Mouse (Mus musculus): Measurements from ENCODE around the gene Kif5a. TPM values are rescaled to one million over a fixed set of nuclear protein-coding genes. Genes with fewer than 3 reads are reported as not detected.

The Kif5a gene
- polyA plus RNA-seq, 1 experiment from 2014 or later, result 7.6 TPM

DNA sequence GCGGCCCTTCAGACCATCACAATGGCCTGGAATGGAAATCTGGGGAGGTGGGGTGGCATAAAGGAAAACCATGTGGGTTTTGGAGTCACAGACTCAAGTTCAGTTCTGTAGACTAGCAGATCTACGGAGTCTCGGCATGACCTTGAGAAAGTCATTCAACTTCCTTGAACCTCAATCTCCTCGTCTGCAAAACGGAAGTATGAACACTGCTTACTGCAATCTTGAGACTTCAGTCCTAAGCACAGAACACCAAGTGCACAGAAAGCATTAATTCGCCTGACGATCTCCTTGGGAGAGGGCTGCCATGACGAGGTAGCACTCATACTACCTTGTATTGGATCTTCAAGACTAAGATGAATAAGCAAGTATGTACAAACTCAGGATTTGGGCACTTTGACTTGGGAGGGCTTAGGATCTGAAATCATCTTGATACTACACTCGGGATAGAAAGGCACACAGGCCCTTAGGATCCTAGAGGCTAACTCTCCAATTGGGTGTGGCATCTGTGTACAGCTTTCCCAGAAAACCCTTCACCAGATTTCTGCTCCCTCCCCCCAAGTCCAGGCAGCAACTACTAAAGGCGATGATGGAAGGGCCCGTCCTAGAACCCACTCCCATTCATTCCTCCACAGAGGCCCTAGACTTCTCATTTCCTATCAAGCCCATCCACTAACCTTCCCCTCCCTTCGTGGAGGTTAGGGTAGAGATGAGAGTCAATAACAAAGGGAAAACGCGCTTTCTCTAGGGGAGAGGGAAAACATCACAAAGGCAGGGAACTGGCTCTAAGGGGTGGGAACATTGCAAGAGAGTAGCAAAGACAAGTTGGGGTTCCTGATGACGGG, 1.2 kb downstream of the Kif5a start:
- Histone ChIP-seq H3K9ac (no peak overlapping the region; the same call in 1 of the 2 replicates), H3K4me2 (replicated peaks) (peak overlapping the region; percentile 90), H3K4me3 (replicated peaks) (peak overlapping the region; percentile 50), H3K9me3 (replicated peaks) (no peaks in the 10 kb centered on the region), H3K4me1 (peaks cover 15% of the 10 kb centered on the region), H3K36me3 (no peaks in the 10 kb centered on the region), H3K27ac (replicated peaks) (no peak overlapping the region), H3K27me3 (peaks cover 9% of the 10 kb centered on the region)
- WGBS, result 60% methylated on average over 15 of the region's 15 CpGs
- no peak for ATAC-seq (ENCODE audit: insufficient number of reproducible peaks, low FRiP score, low TSS enrichment, low read depth)

- no peak overlapping the region for H3K9ac ChIP-seq
- 0 out of 2 replicates have a peak, but pooled peaks cover 4% of the 10 kb centered on the region for H3K27me3 ChIP-seq
- H3K27ac ChIP-seq (replicated peaks), result no peak overlapping the region
- no peak overlapping the region for H3K4me3 ChIP-seq (replicated peaks)
- no peaks in the 10 kb centered on the region for H3K36me3 ChIP-seq
- no peak for ATAC-seq (ENCODE audit: insufficient number of reproducible peaks, low FRiP score, low TSS enrichment, low read depth)
- no peak overlapping the region for H3K4me2 ChIP-seq (replicated peaks)
- H3K4me1 ChIP-seq, result peaks cover 13% of the 10 kb centered on the region
- WGBS, result 71% methylated on average over 8 of the region's 8 CpGs
- no peaks in the 10 kb centered on the region for H3K9me3 ChIP-seq (replicated peaks)
These were observed 4.7 kb downstream of the Kif5a start for GRCm38 (mm10) chr10:127258489-127258888.

DNA sequence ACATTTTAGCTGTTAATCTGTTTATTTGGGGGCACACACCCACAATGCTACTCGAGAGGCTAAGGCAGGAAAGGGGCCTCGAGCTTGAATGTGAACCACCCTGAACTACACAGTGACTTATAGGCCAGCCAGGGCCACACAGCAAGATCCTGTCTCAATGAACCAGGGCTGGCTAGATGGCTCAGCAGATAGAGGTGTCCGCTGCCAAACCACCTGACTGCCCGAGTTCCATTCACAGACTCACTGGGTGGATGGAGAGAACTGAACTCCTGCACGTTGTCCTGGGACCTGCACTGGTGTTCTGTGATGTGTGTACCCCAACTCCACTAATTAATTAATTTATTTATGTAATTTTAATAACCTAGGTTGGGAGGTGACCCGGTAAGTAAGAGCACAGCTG, 5.4 kb downstream of the Kif5a start:
- H3K9ac ChIP-seq, result no peak overlapping the region
- WGBS, result 72% methylated on average over 6 of the region's 6 CpGs
- H3K4me3 ChIP-seq (replicated peaks), result no peak overlapping the region
- H3K27me3 ChIP-seq, result 0 out of 2 replicates have a peak, but pooled peaks cover 4% of the 10 kb centered on the region
- no peaks in the 10 kb centered on the region for H3K9me3 ChIP-seq (replicated peaks)
- no peaks in the 10 kb centered on the region for H3K36me3 ChIP-seq
- H3K27ac ChIP-seq (replicated peaks), result no peak overlapping the region
- no peak for ATAC-seq (ENCODE audit: insufficient number of reproducible peaks, low FRiP score, low TSS enrichment, low read depth)
- H3K4me2 ChIP-seq (replicated peaks), result no peak overlapping the region
- peaks cover 11% of the 10 kb centered on the region for H3K4me1 ChIP-seq

DNA sequence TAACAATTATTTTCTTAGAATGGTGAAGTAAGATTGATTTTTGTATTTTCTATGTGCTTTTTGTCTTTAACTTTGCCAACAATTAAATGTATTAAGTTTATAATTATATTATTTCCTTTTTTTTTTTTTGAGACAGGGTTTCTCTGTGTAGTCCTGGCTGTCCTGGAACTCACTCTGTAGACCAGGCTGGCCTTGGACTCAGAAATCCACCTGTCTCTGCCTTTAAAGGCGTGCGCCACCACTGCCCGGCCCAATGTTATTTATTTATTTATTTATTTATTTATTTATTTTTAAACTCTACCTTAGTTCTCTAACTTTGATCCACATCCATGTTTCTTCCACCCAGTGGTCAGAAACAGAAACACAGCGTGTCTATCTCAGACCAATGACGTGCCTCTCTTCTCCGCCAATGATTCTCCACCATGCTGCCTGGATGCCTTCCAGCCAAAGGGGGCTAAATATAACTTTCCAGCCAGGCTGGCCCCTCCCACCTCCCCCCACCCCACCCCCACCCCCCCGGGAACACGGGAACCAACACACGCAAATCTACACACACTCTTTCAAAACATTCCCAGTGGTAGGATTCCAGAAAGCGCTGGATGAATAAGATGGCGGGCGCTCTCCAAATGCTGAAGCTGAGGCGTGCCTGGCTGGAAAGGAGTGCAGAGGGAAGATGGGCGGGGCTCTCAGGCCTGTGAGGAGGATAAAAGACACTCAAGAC, 7.4 kb downstream of the Kif5a start:
- no peak for ATAC-seq (ENCODE audit: insufficient number of reproducible peaks, low FRiP score, low TSS enrichment, low read depth)
- Histone ChIP-seq H3K27me3 (no peaks in the 10 kb centered on the region), H3K4me2 (replicated peaks) (no peak overlapping the region), H3K9me3 (replicated peaks) (no peaks in the 10 kb centered on the region), H3K9ac (no peak overlapping the region), H3K36me3 (no peaks in the 10 kb centered on the region), H3K4me3 (replicated peaks) (no peak overlapping the region), H3K27ac (replicated peaks) (no peak overlapping the region), H3K4me1 (no peaks in the 10 kb centered on the region)
- 20% methylated on average over 14 of the region's 14 CpGs for WGBS

GRCm38 (mm10) chr10:127250810-127251209, 12.3 kb downstream of the Kif5a start:
- no peak for ATAC-seq (ENCODE audit: insufficient number of reproducible peaks, low FRiP score, low TSS enrichment, low read depth)
- no peaks in the 10 kb centered on the region for H3K4me1 ChIP-seq
- no peak overlapping the region for H3K9ac ChIP-seq
- no peak overlapping the region for H3K4me3 ChIP-seq (replicated peaks)
- H3K9me3 ChIP-seq (replicated peaks), result no peaks in the 10 kb centered on the region
- H3K4me2 ChIP-seq (replicated peaks), result no peak overlapping the region
- H3K36me3 ChIP-seq, result no peaks in the 10 kb centered on the region
- H3K27me3 ChIP-seq, result no peaks in the 10 kb centered on the region
- no peak overlapping the region for H3K27ac ChIP-seq (replicated peaks)
- 73% methylated on average over 5 of the region's 5 CpGs for WGBS

DNA sequence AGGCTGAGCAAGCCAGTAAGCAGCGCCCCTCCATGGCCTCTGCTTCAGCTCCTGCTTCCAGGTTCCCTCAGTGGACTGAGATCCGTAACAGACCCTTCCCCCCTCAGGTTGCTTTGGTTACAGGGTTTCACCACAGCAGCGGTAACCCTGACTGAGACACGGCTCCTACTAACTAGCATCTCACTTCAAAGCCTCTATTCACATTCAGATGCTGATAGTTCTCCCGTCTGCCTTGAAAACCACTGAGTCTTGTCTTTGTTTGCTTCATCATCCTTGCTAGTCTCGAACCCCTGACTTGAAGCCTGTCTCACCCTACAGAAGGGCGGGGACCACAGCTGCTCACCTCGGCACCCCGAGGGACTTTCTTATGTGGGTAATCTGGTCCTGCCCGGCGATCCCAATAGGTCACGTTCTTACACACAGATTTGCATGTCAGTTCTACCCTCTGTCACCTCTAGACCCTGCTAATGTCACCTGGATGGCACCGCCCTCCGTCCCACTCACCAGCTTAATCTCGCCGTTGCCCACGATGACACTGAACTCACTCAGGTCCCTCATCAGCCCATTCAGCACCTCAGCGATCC, 24.8 kb downstream of the Kif5a start:
- peaks cover 9% of the 10 kb centered on the region for H3K4me1 ChIP-seq

DNA sequence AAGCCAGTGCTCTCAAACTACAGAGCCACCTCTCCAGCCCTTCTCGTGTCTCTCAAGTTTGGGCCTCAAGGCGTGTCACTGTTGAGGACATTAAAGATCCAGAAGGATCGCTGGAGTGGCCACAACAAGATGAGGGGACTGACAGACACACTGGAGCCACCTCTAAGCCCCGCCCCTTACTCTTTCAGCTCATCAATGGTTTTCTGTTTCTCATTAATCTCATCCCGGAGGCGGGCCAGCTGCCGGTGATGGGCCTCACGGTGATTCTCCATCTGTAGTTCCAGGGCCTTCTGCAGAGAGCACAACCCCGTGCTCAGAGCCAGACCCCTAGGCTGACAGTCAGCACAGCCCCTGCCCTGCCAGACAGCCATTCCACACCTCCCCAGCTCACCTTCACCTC, 26.6 kb downstream of the Kif5a start:
- Histone ChIP-seq H3K9me3 (replicated peaks) (no peaks in the 10 kb centered on the region), H3K27ac (replicated peaks) (no peak overlapping the region), H3K27me3 (no peaks in the 10 kb centered on the region), H3K36me3 (no peaks in the 10 kb centered on the region), H3K4me2 (replicated peaks) (no peak overlapping the region), H3K4me1 (peaks cover 9% of the 10 kb centered on the region), H3K9ac (no peak overlapping the region), H3K4me3 (replicated peaks) (no peak overlapping the region)
- ATAC-seq (ENCODE audit: insufficient number of reproducible peaks, low FRiP score, low TSS enrichment, low read depth), result no peak
- 21% methylated on average over 9 of the region's 9 CpGs for WGBS

More for the DNA sequence above, 24.8 kb downstream of the Kif5a start:
- H3K27ac ChIP-seq (replicated peaks), result no peak overlapping the region
- 71% methylated on average over 18 of the region's 18 CpGs for WGBS
- ATAC-seq (ENCODE audit: insufficient number of reproducible peaks, low FRiP score, low TSS enrichment, low read depth), result no peak
- H3K27me3 ChIP-seq, result no peaks in the 10 kb centered on the region
- H3K4me2 ChIP-seq (replicated peaks), result no peak overlapping the region
- H3K4me3 ChIP-seq (replicated peaks), result no peak overlapping the region
- no peak overlapping the region for H3K9ac ChIP-seq
- H3K9me3 ChIP-seq (replicated peaks), result no peaks in the 10 kb centered on the region
- H3K36me3 ChIP-seq, result 0 out of 2 replicates have a peak, but pooled peaks cover 4% of the 10 kb centered on the region

- Histone ChIP-seq H3K4me1 (peaks cover 9% of the 10 kb centered on the region), H3K27me3 (no peaks in the 10 kb centered on the region), H3K9ac (no peak overlapping the region), H3K27ac (replicated peaks) (no peak overlapping the region), H3K9me3 (replicated peaks) (no peaks in the 10 kb centered on the region), H3K4me3 (replicated peaks) (no peak overlapping the region), H3K4me2 (replicated peaks) (no peak overlapping the region), H3K36me3 (no peaks in the 10 kb centered on the region)
- no peak for ATAC-seq (ENCODE audit: insufficient number of reproducible peaks, low FRiP score, low TSS enrichment, low read depth)
- 75% methylated on average over 9 of the region's 9 CpGs for WGBS
These were observed 30.0 kb downstream of the Kif5a start for GRCm38 (mm10) chr10:127233141-127233540.

GRCm38 (mm10) chr10:127231741-127232140, 31.4 kb downstream of the Kif5a start:
- Histone ChIP-seq H3K27ac (replicated peaks) (no peak overlapping the region), H3K4me3 (replicated peaks) (no peak overlapping the region), H3K4me1 (peaks cover 4% of the 10 kb centered on the region), H3K36me3 (no peaks in the 10 kb centered on the region), H3K9ac (no peak overlapping the region), H3K4me2 (replicated peaks) (no peak overlapping the region), H3K9me3 (replicated peaks) (no peaks in the 10 kb centered on the region), H3K27me3 (no peaks in the 10 kb centered on the region)
- no peak for ATAC-seq (ENCODE audit: insufficient number of reproducible peaks, low FRiP score, low TSS enrichment, low read depth)
- 73% methylated on average over 14 of the region's 14 CpGs for WGBS

DNA sequence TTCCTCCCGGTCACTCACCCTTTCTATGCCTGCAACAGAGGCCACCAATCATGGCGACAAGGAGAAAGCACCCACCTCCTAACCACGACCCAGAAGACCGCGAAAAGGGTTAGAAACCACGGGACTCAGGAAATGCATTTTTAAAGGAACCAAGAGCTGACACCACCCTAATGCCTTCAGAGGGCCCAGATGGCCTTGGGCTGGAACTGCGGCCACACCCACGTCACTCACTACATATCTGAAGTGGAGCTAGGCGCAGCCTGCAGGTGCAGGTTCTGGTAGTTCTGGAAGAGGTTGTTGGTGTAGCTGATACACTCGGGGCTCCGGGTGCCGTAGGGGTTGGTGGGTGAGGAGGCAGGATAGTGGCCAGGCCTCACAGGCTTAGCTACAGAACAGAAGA, 32.5 kb downstream of the Kif5a start:
- no peak for ATAC-seq (ENCODE audit: insufficient number of reproducible peaks, low FRiP score, low TSS enrichment, low read depth)
- Histone ChIP-seq H3K4me3 (replicated peaks) (no peak overlapping the region), H3K9ac (no peak overlapping the region), H3K27me3 (no peaks in the 10 kb centered on the region), H3K27ac (replicated peaks) (no peak overlapping the region), H3K36me3 (no peaks in the 10 kb centered on the region), H3K9me3 (replicated peaks) (no peaks in the 10 kb centered on the region), H3K4me2 (replicated peaks) (no peak overlapping the region), H3K4me1 (peaks cover 4% of the 10 kb centered on the region; the same call in 1 of the 2 replicates)
- WGBS, result 78% methylated on average over 12 of the region's 12 CpGs

GRCm38 (mm10) chr10:127228897-127229296, 34.3 kb downstream of the Kif5a start:
- H3K4me3 ChIP-seq (replicated peaks), result no peak overlapping the region
- no peaks in the 10 kb centered on the region for H3K9me3 ChIP-seq (replicated peaks)
- H3K27me3 ChIP-seq, result no peaks in the 10 kb centered on the region
- 22% methylated on average over 4 of the region's 4 CpGs for WGBS
- no peaks in the 10 kb centered on the region for H3K36me3 ChIP-seq
- no peak for ATAC-seq (ENCODE audit: insufficient number of reproducible peaks, low FRiP score, low TSS enrichment, low read depth)
- no peak overlapping the region for H3K27ac ChIP-seq (replicated peaks)
- no peak overlapping the region for H3K4me2 ChIP-seq (replicated peaks)
- H3K9ac ChIP-seq, result no peak overlapping the region
- H3K4me1 ChIP-seq, result peaks cover 5% of the 10 kb centered on the region; the same call in 1 of the 2 replicates

All from embryonic facial prominence, embryonic 15.5 days (tissue).